Mouse (Mus musculus) kidney, adult 2 months (tissue): ENCODE results near the gene Abi1. TPM values are rescaled to one million over a fixed set of nuclear protein-coding genes. Genes with fewer than 3 reads are reported as not detected.

Experiments used
- DNase-seq: peaks from one replicate; pipeline ENCODE4 v3.0.0; 2021
- H3K27ac ChIP-seq: fragments of 200-500 bp; 2 replicates; pipeline ENCODE4 v1.5.1; 2012; ENCODE audit warnings: low read depth, low read length, control low read depth, inconsistent platforms; ENCODE audit not compliant: insufficient read depth
- H3K27me3 ChIP-seq: fragments of 200-500 bp; replicated peaks from 2 replicates; pipeline ENCODE4 v1.6.1; 2012; ENCODE audit warnings: mild to moderate bottlenecking, moderate library complexity, low read length, inconsistent platforms; ENCODE audit not compliant: control insufficient read depth, insufficient read depth
- H3K36me3 ChIP-seq: fragments of 200-500 bp; 2 replicates; pipeline ENCODE4 v1.6.1; 2012; ENCODE audit warnings: mild to moderate bottlenecking, moderate library complexity, low read length, inconsistent platforms; ENCODE audit not compliant: control insufficient read depth, insufficient read depth
- H3K4me1 ChIP-seq: fragments of 200-500 bp; 2 replicates; pipeline ENCODE4 v1.6.1; 2011; ENCODE audit warnings: low read length; ENCODE audit not compliant: control insufficient read depth, insufficient read depth
- H3K4me3 ChIP-seq: fragments of 200-500 bp; 2 replicates; pipeline ENCODE4 v1.5.1; 2011; ENCODE audit warnings: mild to moderate bottlenecking, low read depth, low read length, control low read depth; ENCODE audit not compliant: insufficient read depth
- CTCF ChIP-seq: fragments of 200-500 bp; conservative IDR thresholded peaks from 2 replicates; pipeline ENCODE4 v1.5.1; 2011; ENCODE audit warnings: low read depth, mild to moderate bottlenecking, control low read depth, low read length, moderate library complexity, mixed read lengths; ENCODE audit not compliant: insufficient read depth, insufficient read length
- POLR2A ChIP-seq: fragments of 200-500 bp; IDR thresholded peaks from one replicate; pipeline ENCODE4 v1.6.1; 2011; ENCODE audit warnings: low read depth, low read length, control low read depth
- WGBS: fragments of 180-500 bp; shearing (Covaris S2); methylation state at CpG from one replicate; pipeline ENCODE4 v1.1.7; 2018; 5-methylcytosine and 5-hydroxymethylcytosine counted together
- polyA plus RNA-seq: library from polyadenylated mRNA; depleted of rRNA; stranded (reverse); fragments of >200 nt; gene quantifications from 2 replicates; pipeline ENCODE4 v1.2.3, GENCODE M21; 2012; rRNA removed

Gene Abi1
- polyA plus RNA-seq, 1 experiment = 72.9 TPM

GRCm38 (mm10) chr2:22895282-22896273, 144.5 kb downstream of the Abi1 start, which contains the start of gene Pdss1:
Gene Pdss1 (plus strand): TSS chr2:22895522.
- Histone ChIP-seq H3K36me3 (no peaks in the 10 kb centered on the region), H3K27me3 (no peaks in the 10 kb centered on the region), H3K4me1 (no peaks in the 10 kb centered on the region), H3K4me3 (peak within 1 kb of the TSS; percentile 77), H3K27ac (peak within 1 kb of the TSS; percentile 62)
- peak; percentile 95 for DNase-seq
- peak; percentile 84 for TF ChIP-seq POLR2A
- TF ChIP-seq CTCF = no peak
- WGBS = under 1% methylated on average over 81 of the region's 81 CpGs

DNA sequence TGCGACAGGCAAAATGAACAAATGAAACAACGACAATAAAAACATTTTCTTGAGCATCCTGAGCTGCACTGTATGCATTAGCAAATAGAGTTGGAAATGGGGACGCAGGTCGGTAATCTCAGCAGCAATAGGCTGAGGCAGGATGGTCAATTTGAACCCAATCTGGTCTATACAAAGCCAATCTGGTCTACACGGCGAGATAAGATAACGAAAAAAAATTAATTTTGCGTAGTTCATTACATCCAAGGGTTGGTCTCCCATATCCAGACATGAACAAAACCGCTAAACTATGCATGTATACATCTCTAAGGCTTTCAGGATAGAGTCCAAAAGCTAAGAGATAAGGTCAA, 145.1 kb downstream of the Abi1 start:
- WGBS = 21% methylated on average over 9 of the region's 9 CpGs
- no peak for DNase-seq
- Histone ChIP-seq H3K27me3 (no peaks in the 10 kb centered on the region), H3K27ac (peak overlapping the region; percentile 62), H3K4me1 (no peaks in the 10 kb centered on the region), H3K36me3 (no peaks in the 10 kb centered on the region), H3K4me3 (peak overlapping the region; percentile 77)
- no peak for TF ChIP-seq CTCF
- TF ChIP-seq POLR2A = no peak

Other genes starting within 250 kb of the Abi1 start
- 8.9 and 9.9 TPM in 2 replicates for gene Pdss1, start 144.7 kb downstream of the Abi1 start, polyA plus RNA-seq
- 13.6 and 18.9 TPM in 2 replicates for gene Acbd5, start 27.9 kb upstream of the Abi1 start, polyA plus RNA-seq
- 0.19 and 0.22 TPM in 2 replicates for gene Mastl, start 115.8 kb upstream of the Abi1 start, polyA plus RNA-seq
- 5.0 and 7.7 TPM in 2 replicates for gene Yme1l1, start 116.1 kb upstream of the Abi1 start, polyA plus RNA-seq
- gene 4931423N10Rik, start 167.2 kb upstream of the Abi1 start, polyA plus RNA-seq = not detected in 2 replicates